Mouse (Mus musculus): Measurements from ENCODE around the gene Vars. TPM values are rescaled to one million over a fixed set of nuclear protein-coding genes. Genes with fewer than 3 reads are reported as not detected.
"Not testable (repeated sequence)": the region's sequence is repeated elsewhere in the genome, so short reads cannot be mapped to it uniquely, and the experiment has no call there.

The Vars gene
- total and polyA plus RNA-seq, 3 experiments: 90.3 to 280 (median 277) TPM

DNA sequence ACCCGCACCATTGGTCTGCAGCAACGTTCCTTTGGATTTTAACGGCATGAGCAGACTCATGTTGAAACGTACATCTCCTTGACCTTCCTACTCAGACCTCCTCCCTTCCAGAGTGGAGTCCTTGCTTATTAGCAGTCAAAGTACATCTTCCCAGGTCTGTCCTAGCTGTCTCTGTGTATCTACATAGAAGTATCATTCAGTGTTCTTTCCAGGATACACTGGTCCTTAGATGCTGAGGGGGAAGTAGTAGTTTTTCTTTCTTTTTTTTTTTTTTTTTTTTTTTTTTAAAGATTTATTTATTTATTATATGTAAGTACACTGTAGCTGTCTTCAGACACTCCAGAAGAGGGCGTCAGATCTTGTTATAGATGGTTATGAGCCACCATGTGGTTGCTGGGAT lies 5.1 kb downstream of the Vars start:
- peaks cover 5 to 30% of the 10 kb centered on the region in 2 experiments; a peak in 3 of 4 replicates for H3K4me1 ChIP-seq (ENCODE audit: control insufficient read depth in 1 of 2, insufficient read depth in 2 of 2)
- H3K9me3 ChIP-seq (replicated peaks; ENCODE audit: low read length); DNase-seq (ENCODE audit: extremely low read depth); dilution Hi-C loops (cut with MboI; ENCODE audit: extremely low pct_ligation_motif_present, extremely low pct_unique_long_range_greater_than_20kb, low sequenced_read_pairs); H3K9ac ChIP-seq (ENCODE audit: insufficient read depth, low read depth); H3K27me3 ChIP-seq (replicated peaks); in situ Hi-C loops (cut with MboI; ENCODE audit: low pct_ligation_motif_present, low pct_unique_long_range_greater_than_20kb, low sequenced_read_pairs): not testable (repeated sequence)
- peak overlapping the region; percentile 7; the same call in 1 of the 2 replicates for H3K4me2 ChIP-seq (ENCODE audit: insufficient read depth, low read depth, poor library complexity, severe bottlenecking)
- peaks cover 41% of the 10 kb centered on the region for H3K79me2 ChIP-seq (replicated peaks; ENCODE audit: control insufficient read depth, extremely low read depth, insufficient read depth, poor library complexity, severe bottlenecking)
- peaks cover 51 to 68% of the 10 kb centered on the region in 2 experiments for H3K36me3 ChIP-seq (replicated peaks in 1 of 2; ENCODE audit: control insufficient read depth in 1 of 2, insufficient read depth in 1 of 2, low read length in 1 of 2)
- peak overlapping the region in 2 of 3 experiments; percentile 13 to 84 for H3K4me3 ChIP-seq (replicated peaks in 1 of 3; ENCODE audit: low read depth in 2 of 3, low read length in 2 of 3, poor library complexity in 1 of 3)
- peak overlapping the region; percentile 39 for H3K27ac ChIP-seq (ENCODE audit: insufficient read depth, low read depth)

DNA sequence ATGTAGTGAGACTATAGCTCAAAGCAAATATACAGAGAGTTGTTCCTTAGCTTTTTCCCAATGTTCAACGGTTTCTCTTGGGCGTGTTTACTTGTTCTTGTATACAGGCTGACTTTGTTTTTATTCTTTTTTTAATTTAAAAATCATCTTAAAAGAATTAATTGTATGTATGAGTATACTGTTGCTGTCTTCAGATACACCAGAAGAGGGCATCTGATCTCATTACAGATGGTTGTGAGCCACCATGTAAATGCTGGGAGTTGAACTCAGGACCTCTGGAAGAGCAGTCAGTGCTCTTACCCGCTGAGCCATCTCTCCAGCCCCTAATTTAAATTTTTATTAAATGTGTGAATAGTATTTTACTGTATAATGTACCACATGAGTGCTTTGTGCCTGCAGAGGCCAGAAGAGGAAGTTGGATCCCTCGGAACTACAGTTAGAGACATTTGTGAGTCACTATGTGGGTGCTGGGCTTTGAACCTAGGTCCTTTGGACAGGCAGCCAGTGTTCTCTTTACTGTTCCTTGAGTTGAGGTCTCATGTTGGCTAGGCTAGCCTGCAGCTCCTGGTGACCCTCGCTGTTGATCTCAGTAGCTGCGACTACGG lies 6.7 kb downstream of the Vars start:
- Histone ChIP-seq H3K79me2 (replicated peaks; ENCODE audit: control insufficient read depth, extremely low read depth, insufficient read depth, poor library complexity, severe bottlenecking) (peaks cover 37% of the 10 kb centered on the region), H3K27me3 (replicated peaks) (no peaks in the 10 kb centered on the region), H3K4me1 (ENCODE audit: control insufficient read depth in 1 of 2, insufficient read depth in 2 of 2) (peaks cover 5 to 30% of the 10 kb centered on the region in 2 experiments; a peak in 3 of 4 replicates), H3K27ac (ENCODE audit: insufficient read depth, low read depth) (no peak overlapping the region), H3K36me3 (replicated peaks in 1 of 2; ENCODE audit: control insufficient read depth in 1 of 2, insufficient read depth in 1 of 2, low read length in 1 of 2) (peaks cover 67 to 81% of the 10 kb centered on the region in 2 experiments), H3K9ac (ENCODE audit: insufficient read depth, low read depth) (no peak overlapping the region), H3K4me3 (replicated peaks in 1 of 3; ENCODE audit: low read depth in 2 of 3, low read length in 2 of 3, poor library complexity in 1 of 3) (no peak overlapping the region), H3K4me2 (ENCODE audit: insufficient read depth, low read depth, poor library complexity, severe bottlenecking) (no peak overlapping the region), H3K9me3 (replicated peaks; ENCODE audit: low read length) (no peaks in the 10 kb centered on the region)
- TF ChIP-seq CTCF (conservative IDR thresholded peaks at IDR 0.05 in 1 of 2, IDR thresholded peaks at IDR 0.05 in 1 of 2; ENCODE audit: low read depth in 2 of 2, low read length in 2 of 2): peak in 1 of 2 experiments; percentile 22; a peak in 1 of 4 replicates
- TF ChIP-seq ZKSCAN1 (IDR thresholded peaks at IDR 0.05; ENCODE audit: borderline replicate concordance, low read depth, low read length): no peak
- dilution Hi-C loops (cut with MboI; ENCODE audit: extremely low pct_ligation_motif_present, extremely low pct_unique_long_range_greater_than_20kb, low sequenced_read_pairs) (no loop called here), in situ Hi-C loops (cut with MboI; ENCODE audit: low pct_ligation_motif_present, low pct_unique_long_range_greater_than_20kb, low sequenced_read_pairs) (no loop called here)
- DNase-seq (ENCODE audit: extremely low read depth): peak; percentile 62

DNA sequence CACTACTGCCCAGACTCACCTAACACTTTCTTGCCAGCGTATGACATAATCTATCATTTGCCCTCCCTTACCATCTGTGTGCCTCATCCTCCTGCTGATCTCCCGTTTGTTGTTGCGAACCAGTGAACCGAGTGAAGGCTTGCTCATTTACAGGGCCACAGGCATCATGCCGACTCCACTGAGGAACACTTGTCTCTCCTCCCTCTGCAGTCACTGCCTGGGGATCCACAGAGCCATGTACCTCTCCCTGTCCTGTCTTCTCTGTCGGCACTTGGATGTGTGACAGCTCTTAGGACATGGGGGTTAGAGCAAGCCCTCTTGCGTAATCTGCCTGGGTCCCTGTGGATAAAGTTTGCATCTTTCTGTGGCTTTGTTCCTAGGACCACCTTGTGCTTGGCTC lies 8.8 kb downstream of the Vars start:
- Histone ChIP-seq H3K9me3 (replicated peaks; ENCODE audit: low read length) (no peaks in the 10 kb centered on the region), H3K27ac (ENCODE audit: insufficient read depth, low read depth) (no peak overlapping the region), H3K4me2 (ENCODE audit: insufficient read depth, low read depth, poor library complexity, severe bottlenecking) (no peak overlapping the region), H3K27me3 (replicated peaks) (no peaks in the 10 kb centered on the region), H3K4me1 (ENCODE audit: control insufficient read depth in 1 of 2, insufficient read depth in 2 of 2) (peaks cover 5 to 30% of the 10 kb centered on the region in 2 experiments; a peak in 3 of 4 replicates), H3K4me3 (replicated peaks in 1 of 3; ENCODE audit: low read depth in 2 of 3, low read length in 2 of 3, poor library complexity in 1 of 3) (no peak overlapping the region), H3K9ac (ENCODE audit: insufficient read depth, low read depth) (no peak overlapping the region), H3K36me3 (replicated peaks in 1 of 2; ENCODE audit: control insufficient read depth in 1 of 2, insufficient read depth in 1 of 2, low read length in 1 of 2) (peaks cover 82 to 92% of the 10 kb centered on the region in 2 experiments), H3K79me2 (replicated peaks; ENCODE audit: control insufficient read depth, extremely low read depth, insufficient read depth, poor library complexity, severe bottlenecking) (peaks cover 16% of the 10 kb centered on the region)
- TF ChIP-seq MAZ (IDR thresholded peaks at IDR 0.05; ENCODE audit: low read depth, low read length) (no peak), CTCF (conservative IDR thresholded peaks at IDR 0.05 in 1 of 2, IDR thresholded peaks at IDR 0.05 in 1 of 2; ENCODE audit: low read depth in 2 of 2, low read length in 2 of 2) (no peak), POLR2A (IDR thresholded peaks at IDR 0.05; ENCODE audit: low read depth, low read length) (no peak), EP300 (IDR thresholded peaks at IDR 0.05; ENCODE audit: low read length) (no peak), MYC (IDR thresholded peaks at IDR 0.05; ENCODE audit: low read depth, low read length) (no peak), PAX5 (IDR thresholded peaks at IDR 0.05; ENCODE audit: low read length) (no peak), TCF12 (IDR thresholded peaks at IDR 0.05; ENCODE audit: low read depth, low read length) (no peak), CHD1 (IDR thresholded peaks at IDR 0.05; ENCODE audit: low read depth, low read length) (no peak), MEF2A (IDR thresholded peaks at IDR 0.05; ENCODE audit: borderline replicate concordance, low read depth, low read length) (no peak), ZKSCAN1 (IDR thresholded peaks at IDR 0.05; ENCODE audit: borderline replicate concordance, low read depth, low read length) (no peak), USF1 (IDR thresholded peaks at IDR 0.05; ENCODE audit: low read depth, low read length) (no peak), HCFC1 (IDR thresholded peaks at IDR 0.05; ENCODE audit: low read depth, low read length) (no peak), CHD2 (IDR thresholded peaks at IDR 0.05; ENCODE audit: low read length) (no peak), TBP (conservative IDR thresholded peaks at IDR 0.05; ENCODE audit: low read depth, low read length) (no peak), JUN (IDR thresholded peaks at IDR 0.05; ENCODE audit: insufficient read depth, low read depth, low read length) (no peak), MAX (IDR thresholded peaks at IDR 0.05; ENCODE audit: low read length) (no peak), JUND (conservative IDR thresholded peaks at IDR 0.05; ENCODE audit: low read depth, low read length) (no peak), NRF1 (IDR thresholded peaks at IDR 0.05; ENCODE audit: low read depth, low read length) (no peak), ETS1 (conservative IDR thresholded peaks at IDR 0.05; ENCODE audit: low read depth, low read length) (no peak)
- no peak for DNase-seq (ENCODE audit: extremely low read depth)
- in situ Hi-C loops (cut with MboI; ENCODE audit: low pct_ligation_motif_present, low pct_unique_long_range_greater_than_20kb, low sequenced_read_pairs) (no loop called here), dilution Hi-C loops (cut with MboI; ENCODE audit: extremely low pct_ligation_motif_present, extremely low pct_unique_long_range_greater_than_20kb, low sequenced_read_pairs) (no loop called here)
